Mouse (Mus musculus) intestine, embryonic 14.5 days (tissue): ENCODE data around the gene Mmp20. TPM values are rescaled to one million over a fixed set of nuclear protein-coding genes. Genes with fewer than 3 reads are reported as not detected.
A peak's percentile ranks its signal among the peaks of the same experiment; 100 is the strongest.

Experiments used
- ATAC-seq: fragments of 200-750 bp; cut with Nextera tagmentation; replicated peaks from 2 replicates; pipeline ENCODE4 v1.8.0; 2017; ENCODE audit warnings: low read depth, moderate number of reproducible peaks, moderate TSS enrichment, moderate library complexity; ENCODE audit not compliant: low FRiP score, low TSS enrichment
- DNase-seq: peaks from one replicate; pipeline ENCODE4 v3.0.0-alpha.2; 2018; ENCODE audit warnings: low spot score
- H3K27ac ChIP-seq: fragments of 300-500 bp; sonication (generic); 2 replicates; pipeline ENCODE4 v1.5.1; 2014; ENCODE audit warnings: low read depth, mild to moderate bottlenecking, control low read depth
- H3K27me3 ChIP-seq: fragments of 300-500 bp; sonication (generic); replicated peaks from 2 replicates; pipeline ENCODE4 v1.6.1; 2014; ENCODE audit warnings: low read length, control low read depth; ENCODE audit not compliant: control insufficient read depth, insufficient read depth
- H3K36me3 ChIP-seq: fragments of 300-500 bp; sonication (generic); 2 replicates; pipeline ENCODE4 v1.6.1; 2014; ENCODE audit warnings: low read length, control low read depth; ENCODE audit not compliant: control insufficient read depth, insufficient read depth
- H3K4me1 ChIP-seq: fragments of 300-500 bp; sonication (generic); replicated peaks from 2 replicates; pipeline ENCODE4 v1.6.1; 2014; ENCODE audit warnings: low read length, control low read depth, mixed read lengths; ENCODE audit not compliant: control insufficient read depth, insufficient read depth
- H3K4me2 ChIP-seq: fragments of 300-500 bp; sonication (generic); 2 replicates; pipeline ENCODE4 v1.6.1; 2014; ENCODE audit warnings: low read length
- H3K4me3 ChIP-seq: fragments of 300-500 bp; sonication (generic); 2 replicates; pipeline ENCODE4 v1.5.1; 2014; ENCODE audit warnings: low read depth, low read length, control low read depth, mixed read lengths
- H3K9ac ChIP-seq: fragments of 300-500 bp; sonication (generic); 2 replicates; pipeline ENCODE4 v1.6.1; 2014; ENCODE audit warnings: mild to moderate bottlenecking, low read length
- H3K9me3 ChIP-seq: fragments of 300-500 bp; sonication (generic); 2 replicates; pipeline ENCODE4 v1.6.1; 2016; ENCODE audit warnings: low read length, control low read depth; ENCODE audit not compliant: control insufficient read depth
- WGBS: fragments of 180-500 bp; shearing (Covaris S2); extraction: QIAGEN DNeasy Blood & Tissue Kit; methylation state at CpG from one replicate; pipeline ENCODE4 v1.1.7; 2014; 5-methylcytosine and 5-hydroxymethylcytosine counted together
- polyA plus RNA-seq: library from polyadenylated mRNA; unstranded; fragments of >200 nt; fragmentation: Nextera tagmentation; extraction: Ambion mirVana; gene quantifications from 2 replicates; pipeline ENCODE4 v1.2.1, GENCODE M21; 2014

The Mmp20 gene
- polyA plus RNA-seq, 1 experiment from 2014 or later, result 0.24 TPM

DNA sequence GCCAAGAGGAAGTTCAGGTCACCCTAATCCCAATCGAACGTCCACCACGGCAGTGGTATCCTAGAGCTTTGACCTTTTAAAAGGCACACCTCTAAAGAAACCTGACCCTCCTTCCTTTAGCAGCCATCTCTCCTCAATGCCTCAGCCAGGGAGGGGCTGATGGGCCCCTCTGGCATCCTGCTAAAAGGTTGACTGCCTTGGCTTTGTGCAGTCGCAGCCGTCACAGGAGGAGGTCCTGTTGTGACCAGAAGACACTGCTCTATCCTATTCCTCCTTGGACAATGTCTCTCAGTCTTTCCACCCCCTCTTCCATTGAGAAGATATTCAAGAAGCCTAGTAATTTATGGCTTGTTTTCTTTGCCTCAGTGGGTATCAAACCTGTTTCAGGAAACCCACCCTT is 5.9 kb downstream of the Mmp20 start:
- Histone ChIP-seq H3K27me3 (no peaks in the 10 kb centered on the region), H3K27ac (no peak overlapping the region), H3K4me3 (no peak overlapping the region), H3K4me2 (no peak overlapping the region), H3K9me3 (no peaks in the 10 kb centered on the region), H3K9ac (no peak overlapping the region), H3K36me3 (no peaks in the 10 kb centered on the region), H3K4me1 (no peaks in the 10 kb centered on the region)
- DNase-seq (no peak), ATAC-seq (no peak)
- WGBS, result 36% methylated on average over 5 of the region's 5 CpGs

DNA sequence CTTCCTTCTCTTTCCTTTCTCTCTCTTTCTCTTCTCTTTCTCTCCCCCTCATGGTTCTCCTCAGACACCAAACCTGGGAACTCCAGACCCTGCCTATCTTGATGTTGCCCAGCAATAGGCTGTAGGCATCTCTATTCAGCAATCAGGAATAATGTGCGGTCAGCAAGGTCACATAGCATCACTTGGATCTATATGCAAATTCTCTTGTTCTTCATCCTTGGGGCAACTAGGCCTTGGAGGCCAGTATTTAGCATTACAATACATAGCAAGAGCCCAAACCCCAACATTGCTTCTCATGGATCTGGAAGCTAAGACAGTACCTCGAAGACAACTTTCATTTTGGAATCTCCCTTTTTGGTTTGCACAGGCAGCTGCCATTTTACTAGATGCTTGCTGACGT is 19.9 kb downstream of the Mmp20 start:
- WGBS, result 90% methylated on average over 3 of the region's 3 CpGs
- Histone ChIP-seq H3K27me3 (no peaks in the 10 kb centered on the region), H3K9ac (no peak overlapping the region), H3K4me1 (no peaks in the 10 kb centered on the region), H3K4me3 (no peak overlapping the region), H3K36me3 (no peaks in the 10 kb centered on the region), H3K9me3 (no peaks in the 10 kb centered on the region), H3K4me2 (no peak overlapping the region), H3K27ac (no peak overlapping the region)
- ATAC-seq, result no peak
- DNase-seq, result no peak

DNA sequence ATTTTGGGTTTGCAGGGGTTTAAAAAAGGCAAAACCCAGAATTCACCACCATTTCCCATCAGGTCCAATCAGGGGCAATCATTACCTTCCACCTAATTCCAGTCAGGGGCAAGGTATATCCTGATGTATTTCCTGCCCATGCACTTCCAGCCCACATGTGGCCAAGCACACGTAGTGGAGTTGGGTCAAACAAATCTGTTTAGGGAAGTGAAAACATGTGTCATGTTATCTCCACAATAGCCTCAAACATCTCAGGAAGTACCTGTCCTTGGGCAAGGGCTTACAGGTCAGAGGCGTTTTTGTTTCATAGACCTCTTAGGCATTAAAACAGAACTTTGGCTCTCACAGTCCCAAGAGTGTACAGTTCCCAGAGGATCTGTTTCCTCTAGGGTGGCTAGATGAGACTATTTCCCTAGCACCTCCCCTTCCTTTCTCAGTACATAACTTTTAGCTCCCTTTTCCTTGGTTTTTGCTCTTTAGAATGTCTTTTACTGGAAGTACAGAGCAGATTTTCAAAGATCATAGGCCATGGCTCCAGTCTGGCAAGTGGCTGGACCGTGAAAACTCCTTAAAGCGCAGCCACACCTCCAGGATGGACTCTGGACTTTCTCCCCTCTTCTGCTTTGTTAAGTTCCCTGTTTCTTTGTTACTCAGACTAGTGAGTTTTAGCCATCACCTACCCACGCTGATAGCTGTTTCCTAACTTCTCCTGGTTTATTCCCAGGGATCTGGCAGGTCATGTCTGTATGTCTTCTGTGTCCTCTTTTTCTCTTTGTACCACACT is 22.6 kb downstream of the Mmp20 start:
- peak; percentile 44 for DNase-seq
- H3K4me3 ChIP-seq, result no peak overlapping the region
- H3K27me3 ChIP-seq, result no peaks in the 10 kb centered on the region
- H3K36me3 ChIP-seq, result no peaks in the 10 kb centered on the region
- 70% methylated on average over 5 of the region's 5 CpGs for WGBS
- H3K27ac ChIP-seq, result no peak overlapping the region
- H3K4me2 ChIP-seq, result no peak overlapping the region
- no peaks in the 10 kb centered on the region for H3K4me1 ChIP-seq
- no peak for ATAC-seq
- H3K9ac ChIP-seq, result no peak overlapping the region
- H3K9me3 ChIP-seq, result no peaks in the 10 kb centered on the region

DNA sequence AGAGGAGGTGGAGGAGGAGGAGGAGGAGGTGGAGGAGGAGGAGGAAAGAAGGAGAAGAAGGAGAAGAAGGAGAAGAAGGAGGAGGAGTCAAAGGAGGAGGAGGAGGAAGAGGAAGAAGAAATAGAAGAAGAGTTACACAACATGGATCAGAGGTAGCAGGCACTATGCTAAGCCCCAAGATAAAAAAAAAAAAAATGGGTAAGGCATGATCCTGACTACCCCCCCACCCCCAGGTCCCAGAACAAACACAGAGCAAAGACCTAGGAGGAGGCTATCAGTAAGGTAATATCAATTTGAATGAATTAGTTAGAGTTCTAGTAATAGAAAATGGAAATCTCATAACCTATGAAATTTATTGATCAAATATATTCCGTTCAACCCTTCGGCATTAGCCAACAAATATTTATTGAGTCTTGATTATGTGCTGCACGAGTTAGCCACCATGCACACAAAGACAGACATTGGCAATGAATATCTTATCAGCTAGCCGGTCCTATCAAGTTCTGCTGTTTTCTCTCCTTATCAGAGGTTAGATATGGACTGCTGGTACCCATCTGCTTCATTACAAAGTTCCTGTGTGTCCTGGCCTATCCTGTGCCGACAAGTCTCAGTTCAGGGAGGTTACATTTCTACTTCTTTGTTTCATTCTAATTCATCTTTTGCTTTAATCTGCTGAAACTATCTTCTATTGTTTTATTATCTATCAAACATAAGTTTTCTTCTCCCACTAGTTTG is 24.5 kb downstream of the Mmp20 start:
- 65% methylated on average over 5 of the region's 5 CpGs for WGBS

DNA sequence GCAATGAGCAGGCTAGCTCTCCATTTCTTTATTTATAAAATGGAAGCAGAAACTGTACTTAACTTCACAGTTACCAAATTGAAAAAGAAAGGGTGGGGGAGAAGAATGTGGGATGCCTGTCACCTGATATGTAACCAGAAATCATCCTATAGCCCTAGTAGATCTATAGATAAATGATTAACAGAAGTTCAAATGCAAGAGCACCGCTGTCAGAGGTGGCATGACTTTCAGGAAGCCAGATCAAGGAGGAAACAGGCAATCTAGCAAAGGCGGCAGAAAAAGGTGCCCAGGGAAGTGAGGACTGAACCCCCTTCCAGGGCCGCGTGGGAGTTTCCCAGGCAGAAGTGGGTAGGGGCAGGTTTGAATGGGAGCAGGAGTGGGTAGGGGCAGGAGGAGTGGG is 29.9 kb downstream of the Mmp20 start:
- ATAC-seq, result peak; percentile 59
- Histone ChIP-seq H3K4me2 (no peak overlapping the region), H3K4me1 (no peaks in the 10 kb centered on the region), H3K9me3 (no peaks in the 10 kb centered on the region), H3K27me3 (no peaks in the 10 kb centered on the region), H3K9ac (no peak overlapping the region), H3K27ac (no peak overlapping the region), H3K4me3 (no peak overlapping the region), H3K36me3 (no peaks in the 10 kb centered on the region)
- WGBS, result 62% methylated on average over 4 of the region's 4 CpGs
- peak; percentile 48 for DNase-seq

More for the DNA sequence above, 24.5 kb downstream of the Mmp20 start:
- Histone ChIP-seq H3K36me3 (no peaks in the 10 kb centered on the region), H3K9me3 (no peaks in the 10 kb centered on the region), H3K4me3 (no peak overlapping the region), H3K27ac (no peak overlapping the region), H3K9ac (no peak overlapping the region), H3K27me3 (no peaks in the 10 kb centered on the region), H3K4me2 (no peak overlapping the region), H3K4me1 (no peaks in the 10 kb centered on the region)
- ATAC-seq, result peak; percentile 69; the same call in 1 of the 2 replicates
- DNase-seq, result no peak

DNA sequence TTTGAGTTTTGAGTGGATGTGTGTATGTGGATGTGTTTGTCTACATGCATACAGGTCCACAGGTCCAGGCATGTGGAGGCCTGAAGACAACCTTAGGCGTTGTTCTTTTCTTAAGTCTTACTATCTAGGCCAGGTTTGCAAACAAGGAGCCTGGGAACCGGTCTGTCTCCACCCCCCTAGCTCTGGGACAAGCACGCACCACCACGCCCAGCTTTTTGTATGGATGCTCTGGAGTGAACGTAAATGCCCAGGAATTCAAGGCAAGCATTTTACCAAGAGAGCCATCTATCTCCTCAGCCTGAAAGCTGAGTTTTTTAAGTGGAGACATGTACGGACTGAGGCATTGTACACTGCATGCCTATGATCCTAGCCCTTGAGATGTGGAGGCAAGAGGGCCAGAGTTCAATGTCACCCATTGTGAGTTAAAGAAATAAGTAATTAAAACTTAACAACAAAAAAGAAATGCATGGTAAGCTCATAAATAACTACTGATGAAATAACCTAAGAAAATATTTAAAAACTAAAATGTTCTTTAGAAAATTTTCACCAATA is 31.5 kb downstream of the Mmp20 start:
- Histone ChIP-seq H3K27ac (no peak overlapping the region), H3K9ac (no peak overlapping the region), H3K9me3 (no peaks in the 10 kb centered on the region), H3K4me3 (no peak overlapping the region), H3K4me2 (no peak overlapping the region), H3K27me3 (no peaks in the 10 kb centered on the region), H3K36me3 (no peaks in the 10 kb centered on the region), H3K4me1 (no peaks in the 10 kb centered on the region)
- no peak for ATAC-seq
- DNase-seq, result no peak
- 64% methylated on average over 6 of the region's 6 CpGs for WGBS

DNA sequence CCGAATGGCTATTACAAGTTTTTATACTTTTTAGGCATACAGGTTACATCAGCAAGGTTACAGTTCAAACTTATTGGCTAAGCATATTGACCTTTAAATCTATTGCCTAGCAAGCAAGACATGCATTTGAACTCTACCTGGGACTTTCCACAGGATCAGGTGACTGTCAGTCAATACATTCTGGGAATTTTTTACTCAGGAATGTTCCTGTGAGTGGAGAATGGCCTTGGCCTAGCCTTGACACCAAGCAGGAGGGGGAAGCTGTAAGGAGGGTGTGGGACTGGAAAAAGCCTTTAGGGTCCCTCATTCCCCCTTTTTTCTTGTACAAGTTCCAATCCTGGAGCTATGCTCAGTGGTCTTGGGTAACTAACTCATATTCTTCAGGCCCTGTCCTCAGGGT is 33.3 kb downstream of the Mmp20 start:
- no peaks in the 10 kb centered on the region for H3K9me3 ChIP-seq
- H3K27me3 ChIP-seq, result no peaks in the 10 kb centered on the region
- H3K4me1 ChIP-seq, result no peaks in the 10 kb centered on the region
- no peak overlapping the region for H3K9ac ChIP-seq
- no peak for ATAC-seq
- no peak for DNase-seq
- no peaks in the 10 kb centered on the region for H3K36me3 ChIP-seq
- no peak overlapping the region for H3K4me2 ChIP-seq
- no peak overlapping the region for H3K27ac ChIP-seq
- 95% methylated on average over 1 of the region's 1 CpGs for WGBS
- H3K4me3 ChIP-seq, result no peak overlapping the region

DNA sequence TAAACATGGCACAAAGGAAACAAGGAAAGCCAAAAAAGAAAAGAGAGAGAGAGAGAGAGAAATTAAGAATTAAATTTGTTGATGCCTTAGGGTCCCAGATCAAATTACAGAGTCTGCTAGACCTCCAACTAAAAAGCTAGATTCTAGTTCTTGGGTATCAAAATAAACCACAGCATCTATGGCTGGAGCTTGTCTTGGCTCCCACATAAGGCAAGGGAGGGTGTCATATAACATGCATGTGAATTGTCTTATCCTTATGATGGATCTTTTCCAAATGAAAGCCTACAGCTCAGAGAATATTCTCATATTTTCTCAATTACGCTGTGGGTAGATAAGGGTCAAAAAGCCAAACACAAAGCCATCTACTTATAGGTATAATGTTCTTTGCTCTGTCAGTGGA is 41.6 kb downstream of the Mmp20 start:
- H3K27me3 ChIP-seq, result no peaks in the 10 kb centered on the region
- no peaks in the 10 kb centered on the region for H3K36me3 ChIP-seq
- H3K27ac ChIP-seq, result no peak overlapping the region
- H3K4me1 ChIP-seq, result no peaks in the 10 kb centered on the region
- H3K4me3 ChIP-seq, result no peak overlapping the region
- DNase-seq, result no peak
- no peak for ATAC-seq
- no peak overlapping the region for H3K9ac ChIP-seq
- H3K4me2 ChIP-seq, result no peak overlapping the region
- 87% methylated on average over 1 of the region's 1 CpGs for WGBS
- H3K9me3 ChIP-seq, result no peaks in the 10 kb centered on the region
